Mouse (Mus musculus): ENCODE data around the gene Tbck. TPM values are rescaled to one million over a fixed set of nuclear protein-coding genes. Genes with fewer than 3 reads are reported as not detected.

The Tbck gene
- total RNA-seq, 4 experiments from 2014 or later = 8.4 to 10.4 (median 9.2) TPM

- no peak for DNase-seq (ENCODE audit: low spot score in 2 of 2)
These were observed 72.3 kb downstream of the Tbck start for GRCm38 (mm10) chr3:132756274-132756673.

GRCm38 (mm10) chr3:132766033-132766726 lies 82.2 kb downstream of the Tbck start:
- no peak for DNase-seq (ENCODE audit: low spot score in 2 of 2)

GRCm38 (mm10) chr3:132772054-132772453 lies 88.1 kb downstream of the Tbck start:
- DNase-seq (ENCODE audit: low spot score in 2 of 2) = no peak

GRCm38 (mm10) chr3:132776686-132777085 lies 92.7 kb downstream of the Tbck start:
- DNase-seq (ENCODE audit: low spot score in 2 of 2) = no peak

GRCm38 (mm10) chr3:132781103-132781502 lies 97.2 kb downstream of the Tbck start:
- no peak for DNase-seq (ENCODE audit: low spot score in 2 of 2)

- no peak for DNase-seq (ENCODE audit: low spot score in 2 of 2)
These were observed 99.1 kb downstream of the Tbck start for GRCm38 (mm10) chr3:132783087-132783486.

- DNase-seq (ENCODE audit: low spot score in 2 of 2) = no peak
These were observed 100.8 kb downstream of the Tbck start for GRCm38 (mm10) chr3:132784732-132785131.

GRCm38 (mm10) chr3:132786690-132787089 lies 102.7 kb downstream of the Tbck start:
- DNase-seq (ENCODE audit: low spot score in 2 of 2) = no peak

- DNase-seq (ENCODE audit: low spot score in 2 of 2) = no peak
These were observed 103.8 kb downstream of the Tbck start for GRCm38 (mm10) chr3:132787775-132788174.

- DNase-seq (ENCODE audit: low spot score in 2 of 2) = no peak
These were observed 107.2 kb downstream of the Tbck start for GRCm38 (mm10) chr3:132791140-132791539.

GRCm38 (mm10) chr3:132800196-132800595 lies 116.3 kb downstream of the Tbck start:
- no peak for DNase-seq (ENCODE audit: low spot score in 2 of 2)

GRCm38 (mm10) chr3:132801910-132802309 lies 118.0 kb downstream of the Tbck start:
- no peak for DNase-seq (ENCODE audit: low spot score in 2 of 2)

GRCm38 (mm10) chr3:132807888-132808579 lies 124.1 kb downstream of the Tbck start:
- DNase-seq (ENCODE audit: low spot score in 2 of 2) = no peak

- no peak for DNase-seq (ENCODE audit: low spot score in 2 of 2)
These were observed 125.0 kb downstream of the Tbck start for GRCm38 (mm10) chr3:132808951-132809350.

- DNase-seq (ENCODE audit: low spot score in 2 of 2) = no peak
These were observed 127.8 kb downstream of the Tbck start for GRCm38 (mm10) chr3:132811791-132812190.

- no peak for DNase-seq (ENCODE audit: low spot score in 2 of 2)
These were observed 128.4 kb downstream of the Tbck start for GRCm38 (mm10) chr3:132812356-132812755.

GRCm38 (mm10) chr3:132813147-132813546 lies 129.2 kb downstream of the Tbck start:
- DNase-seq (ENCODE audit: low spot score in 2 of 2) = no peak

- DNase-seq (ENCODE audit: low spot score in 2 of 2) = no peak
These were observed 130.0 kb downstream of the Tbck start for GRCm38 (mm10) chr3:132813706-132814497.

- no peak for DNase-seq (ENCODE audit: low spot score in 2 of 2)
These were observed 131.0 kb downstream of the Tbck start for GRCm38 (mm10) chr3:132814791-132815496.

GRCm38 (mm10) chr3:132815497-132816326 lies 131.8 kb downstream of the Tbck start:
- DNase-seq (ENCODE audit: low spot score in 2 of 2) = no peak

- no peak for DNase-seq (ENCODE audit: low spot score in 2 of 2)
These were observed 135.5 kb downstream of the Tbck start for GRCm38 (mm10) chr3:132819408-132819807.

Measured in gastrocnemius, adult 8-10 months (tissue).